Mouse (Mus musculus): ENCODE measurements around the gene Shisa7.
"Not testable (repeated sequence)": the region's sequence is repeated elsewhere in the genome, so short reads cannot be mapped to it uniquely, and the experiment has no call there.

Gene Shisa7

GRCm38 (mm10) chr7:4844245-4844916, at the start of gene Shisa7:
TSS of gene Shisa7 (minus strand) at chr7:4844696.
- DNase-seq: no peak

- no peak for DNase-seq
Observed at GRCm38 (mm10) chr7:4886680-4887079, 42.2 kb upstream of the Shisa7 start.

GRCm38 (mm10) chr7:4879036-4879435, 34.5 kb upstream of the Shisa7 start:
- DNase-seq: not testable (repeated sequence)

- DNase-seq: no peak
Observed at GRCm38 (mm10) chr7:4878186-4878585, 33.7 kb upstream of the Shisa7 start.

GRCm38 (mm10) chr7:4877226-4877625, 32.7 kb upstream of the Shisa7 start:
- DNase-seq: no peak

GRCm38 (mm10) chr7:4876753-4877221, 32.3 kb upstream of the Shisa7 start, which contains the start of gene Isoc2a:
TSS of gene Isoc2a (plus strand) at chr7:4877153.
- peak; percentile 93 to 95 for DNase-seq

- DNase-seq: no peak
Observed at GRCm38 (mm10) chr7:4870133-4870532, 25.6 kb upstream of the Shisa7 start, which contains the start of gene Isoc2b. TSS of gene Isoc2b (minus strand) at chr7:4870258.

GRCm38 (mm10) chr7:4866631-4867180, 22.2 kb upstream of the Shisa7 start:
- no peak for DNase-seq

- peak; percentile 98 for DNase-seq
Observed at GRCm38 (mm10) chr7:4865579-4866493, 21.3 kb upstream of the Shisa7 start.

GRCm38 (mm10) chr7:4865090-4865489, 20.6 kb upstream of the Shisa7 start:
- peak; percentile 69 for DNase-seq

DNA sequence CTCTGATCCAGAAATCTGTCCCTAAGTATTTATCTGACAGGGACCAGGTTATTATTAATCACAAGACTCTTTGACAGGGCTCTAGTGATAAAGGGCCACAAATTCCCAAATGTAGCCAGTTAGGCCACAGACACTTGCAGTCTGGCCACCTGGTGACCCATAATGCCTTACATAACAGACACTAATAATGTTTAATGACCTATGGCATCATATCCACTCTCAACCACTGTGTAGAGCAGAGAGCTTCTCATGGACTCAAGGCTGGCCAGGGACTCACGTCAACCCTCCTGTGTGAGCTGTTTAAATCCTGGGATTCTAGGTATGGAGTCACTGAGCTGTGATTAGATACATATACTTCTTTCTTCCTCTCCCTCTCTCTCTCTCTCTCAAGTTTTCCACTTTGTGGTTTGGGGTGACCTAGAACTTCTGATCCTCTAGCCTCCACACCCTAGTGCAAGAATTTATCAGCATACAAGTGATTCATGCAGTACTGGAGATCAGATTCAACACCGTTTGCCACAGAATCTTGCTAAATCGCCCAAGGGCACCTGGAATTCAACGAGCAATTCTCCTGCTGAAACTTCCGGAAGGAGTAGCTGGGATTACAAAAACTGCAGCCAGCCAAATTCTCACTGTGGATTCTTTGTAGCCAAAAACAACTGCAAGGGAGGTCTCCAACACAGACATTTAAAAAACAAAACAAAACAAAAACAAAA, 19.8 kb upstream of the Shisa7 start:
- DNase-seq: no peak

- DNase-seq: no peak
Observed at GRCm38 (mm10) chr7:4863541-4864080, 19.1 kb upstream of the Shisa7 start.

DNA sequence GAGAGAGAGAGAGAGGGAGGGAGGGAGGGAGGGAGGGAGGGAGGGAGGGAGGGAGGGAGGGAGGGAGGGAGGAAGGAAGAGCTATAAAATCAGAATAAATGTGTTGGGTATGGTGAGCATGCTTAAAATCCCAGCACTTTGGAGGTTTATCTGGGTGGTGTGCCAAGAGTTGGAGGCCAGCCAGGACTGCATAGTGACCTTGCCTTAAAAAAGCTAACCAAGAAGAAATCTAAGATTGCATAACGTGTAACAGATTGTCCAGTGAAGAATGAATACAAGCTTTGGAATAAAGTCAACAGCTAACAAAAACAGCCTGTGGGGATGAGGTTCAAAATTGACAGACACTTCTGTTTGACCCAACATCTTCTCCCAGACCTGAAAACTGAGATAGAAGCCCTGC, 18.5 kb upstream of the Shisa7 start:
- DNase-seq: peak; percentile 53 to 55

DNA sequence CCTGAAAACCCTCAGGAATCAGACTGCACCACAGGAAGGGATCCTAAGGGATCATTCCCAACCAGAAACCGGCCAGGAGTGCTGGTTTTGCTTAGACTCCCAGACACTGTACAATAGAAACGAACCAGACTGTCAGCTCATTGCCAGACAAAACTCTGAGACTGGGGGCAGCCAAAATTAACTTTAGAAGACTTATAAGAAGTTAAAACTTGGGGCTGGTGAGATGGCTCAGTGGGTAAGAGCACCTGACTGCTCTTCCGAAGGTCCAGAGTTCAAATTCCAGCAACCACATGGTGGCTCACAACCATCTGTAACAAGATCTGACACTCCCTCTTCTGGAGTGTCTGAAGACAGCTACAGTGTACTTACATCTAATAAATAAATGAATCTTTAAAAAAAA, 16.4 kb upstream of the Shisa7 start:
- DNase-seq: not testable (repeated sequence)

GRCm38 (mm10) chr7:4859418-4859978, 15.0 kb upstream of the Shisa7 start:
- no peak for DNase-seq

DNA sequence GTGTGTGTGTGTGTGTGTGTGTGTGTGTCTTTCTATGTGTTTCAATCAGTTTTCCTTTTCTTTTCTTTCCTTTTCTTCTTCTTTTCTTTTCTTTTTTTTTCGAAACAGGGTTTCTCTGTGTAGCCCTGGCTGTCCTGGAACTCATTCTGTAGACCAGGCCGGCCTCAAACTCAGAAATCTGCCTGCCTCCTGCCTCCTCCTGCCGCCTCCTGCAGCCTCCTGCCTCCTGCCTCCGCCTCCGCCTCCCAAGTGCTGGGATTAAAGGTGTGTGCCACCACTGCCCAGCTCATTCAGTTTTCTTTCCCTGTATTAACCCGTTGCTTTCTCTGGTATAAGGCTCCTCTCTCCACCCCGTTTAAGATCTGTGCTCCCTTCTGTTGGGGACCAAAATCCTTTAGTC, 12.8 kb upstream of the Shisa7 start:
- DNase-seq: peak in 1 of 2 experiments; percentile 77

- DNase-seq: no peak
Observed at GRCm38 (mm10) chr7:4856508-4856907, 12.0 kb upstream of the Shisa7 start.

DNA sequence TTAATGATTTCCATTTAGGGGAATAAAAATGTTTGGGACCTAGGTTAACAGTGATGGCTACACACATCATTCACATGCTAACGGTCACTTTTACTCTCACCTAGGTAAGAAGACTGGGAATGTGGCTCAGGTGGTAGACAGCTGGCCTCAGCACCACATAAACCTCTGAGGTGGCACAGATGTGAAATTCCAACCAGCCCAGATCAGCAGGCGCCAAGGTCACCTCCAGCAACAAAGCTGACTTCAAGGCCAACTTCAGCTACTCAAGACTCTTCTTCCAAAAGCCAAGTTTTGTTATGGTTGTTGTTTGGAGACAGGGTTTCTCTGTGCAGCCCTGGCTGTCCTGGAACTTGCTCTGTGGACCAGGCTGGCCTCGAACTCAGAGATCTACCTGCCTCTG, 9.1 kb upstream of the Shisa7 start:
- no peak for DNase-seq

DNA sequence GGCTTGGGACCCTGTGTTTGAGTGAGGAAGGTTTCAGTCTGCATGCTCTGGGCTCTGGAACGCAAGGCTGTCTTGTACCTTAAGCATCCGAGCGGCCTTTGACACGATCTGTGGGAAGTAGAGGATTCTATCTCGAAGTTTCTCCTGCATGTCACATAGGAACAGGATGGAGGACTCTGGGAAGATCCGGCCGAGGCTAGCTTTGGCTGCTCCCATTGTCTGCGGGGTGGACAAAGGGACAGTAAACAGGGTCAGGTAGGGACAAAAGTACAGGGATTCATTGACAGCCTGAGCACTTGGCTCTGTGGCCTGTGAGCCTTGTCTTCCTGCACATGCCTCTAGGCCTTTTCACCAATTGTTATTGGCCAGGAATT, 6.8 kb upstream of the Shisa7 start:
- DNase-seq: no peak

DNA sequence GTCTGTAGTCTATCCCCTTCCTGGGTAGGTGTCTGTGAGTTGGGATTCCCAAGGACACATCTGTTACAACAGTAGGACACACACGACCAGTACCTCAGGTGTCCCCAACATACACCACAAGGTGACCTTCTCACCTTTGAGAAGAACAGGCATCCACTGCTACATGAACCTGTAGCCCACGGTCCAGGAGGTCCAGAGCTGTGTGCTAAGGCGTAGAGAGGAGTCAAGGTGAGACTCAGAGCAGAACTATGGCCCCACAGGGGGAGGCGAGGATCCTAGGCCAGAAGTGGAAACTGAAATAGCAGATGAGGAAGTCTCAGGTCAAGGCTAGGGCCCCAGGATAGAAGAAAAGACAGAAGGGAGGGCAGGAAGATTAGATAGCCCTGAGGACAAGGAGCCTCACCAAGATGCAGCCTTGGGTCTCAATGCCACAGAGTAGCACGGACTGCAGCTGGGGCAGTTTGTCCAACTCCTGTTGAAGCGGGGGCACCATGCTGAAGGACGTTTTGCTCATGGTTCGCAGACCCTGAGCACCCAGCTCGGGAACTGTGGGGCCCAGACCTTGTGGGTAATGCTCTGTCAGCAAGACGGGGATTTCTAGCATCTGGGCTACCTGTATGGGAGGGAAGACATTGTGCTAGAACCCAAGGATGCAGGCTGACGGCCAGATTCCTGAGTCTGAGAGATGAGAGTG, 6.3 kb upstream of the Shisa7 start:
- no peak for DNase-seq

DNA sequence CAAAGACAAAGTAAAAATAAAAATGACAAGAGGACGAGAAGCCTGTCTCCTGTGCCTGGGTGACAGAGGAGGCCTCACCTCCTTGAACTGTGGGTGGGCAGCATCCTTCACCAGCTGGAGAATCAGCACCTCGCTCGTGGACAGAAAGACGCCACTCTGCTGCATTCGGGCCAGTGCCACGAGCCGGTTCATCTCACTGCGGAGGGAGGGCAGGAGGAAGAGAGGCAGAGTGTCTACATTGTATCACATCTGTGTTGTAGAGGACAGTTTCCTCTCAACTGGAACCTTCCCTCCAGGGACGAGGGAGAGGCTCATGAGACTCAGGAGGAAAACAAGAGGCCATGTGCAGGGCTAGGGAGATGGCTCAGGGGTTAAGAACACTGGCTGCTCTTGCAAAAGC, 4.9 kb upstream of the Shisa7 start:
- no peak for DNase-seq

DNA sequence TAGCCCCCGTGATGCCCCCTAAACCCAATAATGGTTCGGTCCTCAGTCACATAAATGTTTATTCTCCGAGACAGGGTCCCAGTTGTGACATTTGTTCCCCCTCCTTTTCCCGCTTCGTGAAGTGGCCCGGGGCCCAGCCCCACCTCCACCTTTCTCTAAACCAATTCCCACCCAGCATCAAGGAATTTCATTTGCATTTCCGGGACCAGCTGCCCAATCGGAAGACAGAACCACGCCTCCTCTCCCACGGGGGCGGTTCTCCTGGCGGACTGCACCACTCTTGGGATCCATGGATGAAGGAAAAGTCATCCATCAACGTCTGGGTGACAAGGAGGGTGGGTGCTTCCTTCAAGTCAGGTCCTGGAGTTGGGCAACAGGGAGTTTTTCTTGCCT, 417 bp upstream of the Shisa7 start:
- peak; percentile 92 to 94 for DNase-seq

Measured in cerebellum, postnatal 10 days (tissue).